Mouse (Mus musculus): Measurements from ENCODE around the gene Olfr812. TPM values are rescaled to one million over a fixed set of nuclear protein-coding genes. Genes with fewer than 3 reads are reported as not detected.

The Olfr812 gene
- not detected for polyA plus RNA-seq (2014; fragmentation: Illumina TruSeq; extraction: RNeasy Lipid Tissue Mini Kit (QIAGEN cat#74804); ENCODE audit: low read depth, low replicate concordance)

DNA sequence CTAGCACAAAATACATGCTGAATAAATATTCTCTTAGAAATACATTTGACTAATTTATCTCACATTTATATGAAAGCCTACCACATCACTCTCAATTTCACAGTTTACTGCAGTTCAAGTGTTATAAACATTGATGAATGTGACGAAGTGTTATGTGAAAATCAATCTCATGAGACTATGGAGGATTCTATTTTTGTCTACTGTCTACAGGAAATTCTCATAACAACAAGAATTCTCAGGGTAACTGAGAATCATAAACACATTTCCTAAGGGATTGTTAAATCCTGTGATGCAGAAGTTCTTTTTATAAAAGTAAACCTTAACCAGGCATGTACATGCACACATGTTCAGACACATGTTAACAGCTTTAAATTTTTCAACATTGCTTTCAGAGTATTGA is at the start of gene Olfr812:
TSS of gene Olfr812 (minus strand) at position 101 of the 400 bp plus-strand sequence.

GRCm38 (mm10) chr10:129879751-129880150 is 33.9 kb upstream of the Olfr812 start, which contains the start of gene Olfr814:
Gene Olfr814, minus strand, starts transcription at chr10:129879851.

DNA sequence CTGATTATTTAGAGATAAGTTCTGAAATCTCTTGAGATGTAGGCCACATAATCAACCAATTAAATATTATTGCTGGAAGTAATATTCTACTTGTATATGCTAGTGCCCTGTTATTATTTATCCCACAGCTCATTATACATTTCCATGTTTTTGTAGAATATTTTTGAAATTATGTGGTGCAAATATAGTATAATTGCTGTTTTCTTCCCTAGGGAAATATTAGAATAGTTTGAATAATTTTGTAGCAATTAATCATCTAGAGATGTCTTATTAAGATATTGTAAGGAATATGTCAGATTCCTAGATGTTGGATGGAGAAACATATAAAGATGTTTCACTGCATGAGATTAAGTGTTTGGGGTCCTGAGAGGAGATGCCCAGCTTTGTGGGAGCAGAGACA is 9.2 kb upstream of the Olfr812 start, which contains the start of gene Olfr813:
TSS of gene Olfr813 (plus strand) at position 301 of the 400 bp plus-strand sequence.

DNA sequence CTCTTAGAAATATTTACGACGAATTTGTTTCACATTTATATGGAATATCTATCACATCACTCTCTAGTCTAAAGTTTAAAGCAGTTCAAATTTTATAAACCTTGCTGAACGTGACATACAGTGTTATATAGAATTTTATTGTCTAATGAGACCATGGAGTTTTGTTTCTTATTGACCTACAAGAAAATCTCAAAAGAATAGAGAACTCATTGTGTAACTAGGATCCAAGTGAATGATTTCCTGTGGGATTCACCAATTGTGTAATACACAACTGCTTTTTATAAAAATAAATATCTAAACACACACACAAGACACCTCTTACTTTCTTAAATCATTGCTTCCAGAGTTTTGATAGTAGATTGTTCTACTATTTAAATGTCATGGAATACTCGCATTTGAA is 41.6 kb downstream of the Olfr812 start, which contains the start of gene Olfr811:
TSS of gene Olfr811 (minus strand) at position 101 of the 400 bp plus-strand sequence.

DNA sequence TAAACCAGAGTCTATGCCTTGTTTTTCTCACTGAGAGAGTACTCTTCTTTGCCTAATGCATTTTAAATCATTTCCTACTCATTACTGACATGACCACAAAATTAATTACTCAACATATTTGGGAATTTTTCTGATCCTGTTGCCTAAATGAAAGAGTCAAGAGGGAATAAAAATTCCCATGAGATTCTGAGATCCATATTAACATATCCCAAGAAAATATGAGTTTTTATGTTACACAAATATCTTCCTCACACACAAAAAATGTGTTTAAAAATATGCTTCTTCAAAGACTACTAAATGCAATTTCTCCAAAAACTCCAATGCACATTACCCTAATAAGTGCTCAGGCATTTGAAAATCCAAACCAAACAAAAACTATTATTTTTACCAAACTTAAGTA is 51.1 kb downstream of the Olfr812 start, which contains the start of gene Olfr810:
TSS of gene Olfr810 (minus strand) at position 101 of the 400 bp plus-strand sequence.

Other genes starting within 250 kb of the Olfr812 start
- gene Olfr796, start 233.5 kb downstream of the Olfr812 start, polyA plus RNA-seq (2014; fragmentation: Illumina TruSeq; extraction: RNeasy Lipid Tissue Mini Kit (QIAGEN cat#74804); ENCODE audit: low read depth, low replicate concordance) = not detected
- gene Olfr798, start 218.2 kb downstream of the Olfr812 start, polyA plus RNA-seq (2014; fragmentation: Illumina TruSeq; extraction: RNeasy Lipid Tissue Mini Kit (QIAGEN cat#74804); ENCODE audit: low read depth, low replicate concordance) = not detected
- not detected for gene Olfr799, start 208.6 kb downstream of the Olfr812 start, polyA plus RNA-seq (2014; fragmentation: Illumina TruSeq; extraction: RNeasy Lipid Tissue Mini Kit (QIAGEN cat#74804); ENCODE audit: low read depth, low replicate concordance)
- gene Olfr800, start 188.4 kb downstream of the Olfr812 start, polyA plus RNA-seq (2014; fragmentation: Illumina TruSeq; extraction: RNeasy Lipid Tissue Mini Kit (QIAGEN cat#74804); ENCODE audit: low read depth, low replicate concordance) = not detected
- not detected for gene Olfr801, start 172.2 kb downstream of the Olfr812 start, polyA plus RNA-seq (2014; fragmentation: Illumina TruSeq; extraction: RNeasy Lipid Tissue Mini Kit (QIAGEN cat#74804); ENCODE audit: low read depth, low replicate concordance)
- not detected for gene Olfr802, start 157.9 kb downstream of the Olfr812 start, polyA plus RNA-seq (2014; fragmentation: Illumina TruSeq; extraction: RNeasy Lipid Tissue Mini Kit (QIAGEN cat#74804); ENCODE audit: low read depth, low replicate concordance)
- not detected for gene Olfr803, start 151.8 kb downstream of the Olfr812 start, polyA plus RNA-seq (2014; fragmentation: Illumina TruSeq; extraction: RNeasy Lipid Tissue Mini Kit (QIAGEN cat#74804); ENCODE audit: low read depth, low replicate concordance)
- not detected for gene Olfr804, start 142.9 kb downstream of the Olfr812 start, polyA plus RNA-seq (2014; fragmentation: Illumina TruSeq; extraction: RNeasy Lipid Tissue Mini Kit (QIAGEN cat#74804); ENCODE audit: low read depth, low replicate concordance)
- not detected for gene Olfr805, start 116.7 kb downstream of the Olfr812 start, polyA plus RNA-seq (2014; fragmentation: Illumina TruSeq; extraction: RNeasy Lipid Tissue Mini Kit (QIAGEN cat#74804); ENCODE audit: low read depth, low replicate concordance)
- gene Olfr806, start 104.2 kb downstream of the Olfr812 start, polyA plus RNA-seq (2014; fragmentation: Illumina TruSeq; extraction: RNeasy Lipid Tissue Mini Kit (QIAGEN cat#74804); ENCODE audit: low read depth, low replicate concordance) = not detected
- gene Olfr807, start 88.3 kb downstream of the Olfr812 start, polyA plus RNA-seq (2014; fragmentation: Illumina TruSeq; extraction: RNeasy Lipid Tissue Mini Kit (QIAGEN cat#74804); ENCODE audit: low read depth, low replicate concordance) = not detected
- not detected for gene Olfr808, start 80.6 kb downstream of the Olfr812 start, polyA plus RNA-seq (2014; fragmentation: Illumina TruSeq; extraction: RNeasy Lipid Tissue Mini Kit (QIAGEN cat#74804); ENCODE audit: low read depth, low replicate concordance)
- gene Olfr809, start 71.5 kb downstream of the Olfr812 start, polyA plus RNA-seq (2014; fragmentation: Illumina TruSeq; extraction: RNeasy Lipid Tissue Mini Kit (QIAGEN cat#74804); ENCODE audit: low read depth, low replicate concordance) = not detected
- gene Olfr810, start 51.2 kb downstream of the Olfr812 start, polyA plus RNA-seq (2014; fragmentation: Illumina TruSeq; extraction: RNeasy Lipid Tissue Mini Kit (QIAGEN cat#74804); ENCODE audit: low read depth, low replicate concordance) = not detected
- gene Olfr811, start 41.7 kb downstream of the Olfr812 start, polyA plus RNA-seq (2014; fragmentation: Illumina TruSeq; extraction: RNeasy Lipid Tissue Mini Kit (QIAGEN cat#74804); ENCODE audit: low read depth, low replicate concordance) = not detected
- gene Olfr813, start 9.3 kb upstream of the Olfr812 start, polyA plus RNA-seq (2014; fragmentation: Illumina TruSeq; extraction: RNeasy Lipid Tissue Mini Kit (QIAGEN cat#74804); ENCODE audit: low read depth, low replicate concordance) = not detected
- gene Olfr814, start 33.8 kb upstream of the Olfr812 start, polyA plus RNA-seq (2014; fragmentation: Illumina TruSeq; extraction: RNeasy Lipid Tissue Mini Kit (QIAGEN cat#74804); ENCODE audit: low read depth, low replicate concordance) = not detected
- not detected for gene Olfr815, start 59.8 kb upstream of the Olfr812 start, polyA plus RNA-seq (2014; fragmentation: Illumina TruSeq; extraction: RNeasy Lipid Tissue Mini Kit (QIAGEN cat#74804); ENCODE audit: low read depth, low replicate concordance)
- gene Olfr816, start 69.5 kb upstream of the Olfr812 start, polyA plus RNA-seq (2014; fragmentation: Illumina TruSeq; extraction: RNeasy Lipid Tissue Mini Kit (QIAGEN cat#74804); ENCODE audit: low read depth, low replicate concordance) = not detected
- gene Olfr818, start 103.0 kb upstream of the Olfr812 start, polyA plus RNA-seq (2014; fragmentation: Illumina TruSeq; extraction: RNeasy Lipid Tissue Mini Kit (QIAGEN cat#74804); ENCODE audit: low read depth, low replicate concordance) = not detected
- not detected for gene Olfr819, start 121.2 kb upstream of the Olfr812 start, polyA plus RNA-seq (2014; fragmentation: Illumina TruSeq; extraction: RNeasy Lipid Tissue Mini Kit (QIAGEN cat#74804); ENCODE audit: low read depth, low replicate concordance)
- gene Olfr247, start 130.0 kb upstream of the Olfr812 start, polyA plus RNA-seq (2014; fragmentation: Illumina TruSeq; extraction: RNeasy Lipid Tissue Mini Kit (QIAGEN cat#74804); ENCODE audit: low read depth, low replicate concordance) = not detected
- gene Gm10310, start 139.0 kb upstream of the Olfr812 start, polyA plus RNA-seq (2014; fragmentation: Illumina TruSeq; extraction: RNeasy Lipid Tissue Mini Kit (QIAGEN cat#74804); ENCODE audit: low read depth, low replicate concordance) = not detected
- not detected for gene Olfr820, start 166.5 kb upstream of the Olfr812 start, polyA plus RNA-seq (2014; fragmentation: Illumina TruSeq; extraction: RNeasy Lipid Tissue Mini Kit (QIAGEN cat#74804); ENCODE audit: low read depth, low replicate concordance)
- not detected for gene Olfr821, start 184.3 kb upstream of the Olfr812 start, polyA plus RNA-seq (2014; fragmentation: Illumina TruSeq; extraction: RNeasy Lipid Tissue Mini Kit (QIAGEN cat#74804); ENCODE audit: low read depth, low replicate concordance)
- not detected for gene Olfr822, start 225.1 kb upstream of the Olfr812 start, polyA plus RNA-seq (2014; fragmentation: Illumina TruSeq; extraction: RNeasy Lipid Tissue Mini Kit (QIAGEN cat#74804); ENCODE audit: low read depth, low replicate concordance)